Mouse (Mus musculus) gastrocnemius, postnatal 10 days (tissue): Measurements from ENCODE around the gene 1110051M20Rik. TPM values are rescaled to one million over a fixed set of nuclear protein-coding genes. Genes with fewer than 3 reads are reported as not detected.

Experiments
- DNase-seq: peaks from one replicate; pipeline ENCODE4 v3.0.0; 2021; ENCODE audit warnings: mixed read lengths
- total RNA-seq, 2 experiments: library from RNA; stranded (reverse); gene quantifications; 2 replicates each; pipeline ENCODE4 v1.2.3; 2021

The 1110051M20Rik gene
- total RNA-seq, 2 experiments from 2014 or later, result 12.0 to 12.2 TPM

- no peak for DNase-seq
Observed at GRCm38 (mm10) chr2:91413811-91414210, 30.7 kb downstream of the 1110051M20Rik start.

GRCm38 (mm10) chr2:91412361-91412760, 32.1 kb downstream of the 1110051M20Rik start:
- DNase-seq, result no peak

- DNase-seq, result no peak
Observed at GRCm38 (mm10) chr2:91411473-91411872, 33.0 kb downstream of the 1110051M20Rik start.

- DNase-seq, result no peak
Observed at GRCm38 (mm10) chr2:91408031-91408430, 36.5 kb downstream of the 1110051M20Rik start.

GRCm38 (mm10) chr2:91405071-91405470, 39.4 kb downstream of the 1110051M20Rik start:
- DNase-seq, result no peak

- no peak for DNase-seq
Observed at GRCm38 (mm10) chr2:91399727-91400126, 44.8 kb downstream of the 1110051M20Rik start.

- DNase-seq, result no peak
Observed at GRCm38 (mm10) chr2:91399168-91399567, 45.3 kb downstream of the 1110051M20Rik start.

GRCm38 (mm10) chr2:91394078-91394477, 50.4 kb downstream of the 1110051M20Rik start:
- DNase-seq, result no peak

GRCm38 (mm10) chr2:91388738-91389137, 55.8 kb downstream of the 1110051M20Rik start:
- DNase-seq, result no peak

GRCm38 (mm10) chr2:91388281-91388680, 56.2 kb downstream of the 1110051M20Rik start:
- DNase-seq, result no peak

- no peak for DNase-seq
Observed at GRCm38 (mm10) chr2:91387287-91387958, 57.1 kb downstream of the 1110051M20Rik start.

GRCm38 (mm10) chr2:91386547-91387286, 57.8 kb downstream of the 1110051M20Rik start:
- no peak for DNase-seq

GRCm38 (mm10) chr2:91383294-91383693, 61.2 kb downstream of the 1110051M20Rik start:
- DNase-seq, result no peak

GRCm38 (mm10) chr2:91377038-91377437, 67.5 kb downstream of the 1110051M20Rik start:
- DNase-seq, result no peak

GRCm38 (mm10) chr2:91370314-91370713, 74.2 kb downstream of the 1110051M20Rik start:
- DNase-seq, result no peak

GRCm38 (mm10) chr2:91363272-91363671, 81.2 kb downstream of the 1110051M20Rik start:
- DNase-seq, result no peak

GRCm38 (mm10) chr2:91361068-91361528, 83.4 kb downstream of the 1110051M20Rik start:
- peak; percentile 18 for DNase-seq

- DNase-seq, result no peak
Observed at GRCm38 (mm10) chr2:91355767-91356166, 88.7 kb downstream of the 1110051M20Rik start.

- DNase-seq, result no peak
Observed at GRCm38 (mm10) chr2:91354727-91355403, 89.6 kb downstream of the 1110051M20Rik start.

GRCm38 (mm10) chr2:91353854-91354253, 90.7 kb downstream of the 1110051M20Rik start:
- DNase-seq, result no peak

GRCm38 (mm10) chr2:91351841-91352240, 92.7 kb downstream of the 1110051M20Rik start:
- DNase-seq, result no peak

GRCm38 (mm10) chr2:91349974-91350457, 94.5 kb downstream of the 1110051M20Rik start:
- no peak for DNase-seq

GRCm38 (mm10) chr2:91348936-91349335, 95.6 kb downstream of the 1110051M20Rik start:
- no peak for DNase-seq
